Mouse (Mus musculus): ENCODE data around the gene Stk10.
A peak's percentile ranks its signal among the peaks of the same experiment; 100 is the strongest.

Stk10 gene

GRCm38 (mm10) chr11:32524122-32524920, 8.8 kb upstream of the Stk10 start:
- DNase-seq (ENCODE audit: low read depth, low spot score): no peak

DNA sequence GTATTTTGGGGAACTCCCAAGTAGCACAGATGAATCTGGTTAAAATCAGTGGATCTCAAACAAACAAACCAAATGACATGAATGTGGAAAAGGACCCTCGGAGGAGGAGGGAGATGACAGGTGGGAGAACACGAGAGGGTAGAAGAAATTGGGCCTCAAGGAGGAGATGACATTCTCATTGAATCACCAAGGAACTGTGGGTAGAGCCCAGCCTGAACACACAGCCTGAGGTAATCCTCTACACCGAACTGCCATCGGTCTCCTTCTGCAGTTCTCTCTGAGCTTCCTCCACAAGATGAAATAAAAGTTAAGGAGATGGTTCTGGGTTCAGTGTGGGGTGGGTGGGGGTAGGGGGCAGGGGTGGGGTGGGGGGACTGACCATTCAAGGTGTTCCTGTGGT, 6.1 kb upstream of the Stk10 start:
- no peak for DNase-seq (ENCODE audit: low read depth, low spot score)

- no peak for DNase-seq (ENCODE audit: low read depth, low spot score)
Measured at GRCm38 (mm10) chr11:32530151-32530550, 3.0 kb upstream of the Stk10 start.

GRCm38 (mm10) chr11:32531871-32532764, 987 bp upstream of the Stk10 start, which contains the start of gene Efcab9:
Gene Efcab9 (minus strand): TSS chr11:32532081.
- no peak for DNase-seq (ENCODE audit: low read depth, low spot score)

GRCm38 (mm10) chr11:32533482-32534261, 567 bp downstream of the Stk10 start:
- DNase-seq (ENCODE audit: low read depth, low spot score): peak; percentile 37

DNA sequence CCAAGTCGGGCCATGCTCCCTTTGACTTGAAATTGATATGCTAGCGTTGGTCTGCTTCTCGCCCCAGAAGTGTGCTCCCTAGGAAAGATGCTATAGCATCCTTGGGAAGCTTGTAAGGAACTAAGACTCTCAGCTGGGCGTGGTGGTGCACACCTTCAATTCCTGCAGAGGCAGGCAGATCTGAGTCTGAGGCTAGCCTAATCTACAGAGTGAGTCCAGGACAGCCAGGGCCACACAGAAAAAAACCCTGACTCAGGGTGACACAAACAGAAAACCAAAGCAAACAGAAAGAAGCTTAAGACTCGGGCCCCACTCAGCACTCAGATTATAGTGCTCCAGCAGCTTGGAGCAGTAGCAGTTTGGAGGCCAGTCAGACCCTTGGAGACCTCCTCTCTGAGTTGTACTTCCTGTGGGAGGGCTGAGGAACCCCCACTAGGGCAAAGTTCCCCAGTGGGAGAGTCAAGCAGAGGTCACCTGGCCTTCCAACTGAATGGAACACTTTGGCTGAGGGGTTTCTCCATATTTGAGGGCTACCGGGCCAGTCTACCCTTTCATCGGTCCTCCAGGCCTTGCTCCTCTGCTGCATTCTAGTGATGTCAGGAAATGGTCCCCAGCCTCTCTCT, 1.5 kb downstream of the Stk10 start:
- DNase-seq (ENCODE audit: low read depth, low spot score): no peak

DNA sequence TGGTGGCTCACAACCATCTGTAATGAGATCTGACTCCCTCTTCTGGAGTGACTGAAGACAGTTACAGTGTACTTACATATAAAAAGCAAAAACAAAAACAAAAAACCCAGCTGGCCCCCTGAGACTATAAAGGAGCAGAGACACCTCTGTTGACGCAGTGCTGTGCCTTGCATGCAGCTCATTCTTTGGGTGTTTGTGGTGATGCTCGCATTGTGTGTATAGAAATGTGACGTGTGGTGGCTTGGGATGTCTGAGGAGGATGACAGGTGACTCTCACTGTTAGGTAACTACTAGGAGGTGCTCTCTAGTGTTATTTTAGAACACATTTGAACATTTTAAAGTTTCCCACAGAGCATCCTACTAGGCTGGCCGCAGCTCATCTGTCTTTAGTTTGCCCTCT, 2.5 kb downstream of the Stk10 start:
- no peak for DNase-seq (ENCODE audit: low read depth, low spot score)

GRCm38 (mm10) chr11:32536954-32537353, 3.8 kb downstream of the Stk10 start:
- DNase-seq (ENCODE audit: low read depth, low spot score): peak; percentile 78

GRCm38 (mm10) chr11:32538435-32538834, 5.3 kb downstream of the Stk10 start:
- no peak for DNase-seq (ENCODE audit: low read depth, low spot score)

GRCm38 (mm10) chr11:32538846-32539245, 5.7 kb downstream of the Stk10 start:
- no peak for DNase-seq (ENCODE audit: low read depth, low spot score)

DNA sequence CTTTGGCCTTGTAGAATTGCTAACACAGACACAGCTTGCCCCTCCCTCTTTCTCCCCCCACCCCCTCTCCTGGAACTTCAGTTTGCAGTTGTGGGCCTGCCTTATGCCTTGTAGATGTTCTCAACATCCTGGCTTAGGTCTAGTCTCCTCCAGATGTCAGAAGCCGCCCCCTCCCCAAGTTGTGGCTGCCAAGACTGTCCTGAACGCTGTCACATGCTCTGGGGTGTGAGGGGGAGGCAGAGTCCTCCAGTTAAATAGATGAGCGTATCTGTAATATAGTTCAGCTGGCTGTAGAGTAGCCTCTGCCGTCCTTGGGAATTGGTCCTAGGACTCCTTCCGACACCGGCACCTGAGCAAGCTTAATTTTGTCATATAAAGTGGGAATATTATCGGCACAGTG, 6.6 kb downstream of the Stk10 start:
- no peak for DNase-seq (ENCODE audit: low read depth, low spot score)

- DNase-seq (ENCODE audit: low read depth, low spot score): no peak
Measured at GRCm38 (mm10) chr11:32540463-32540862, 7.4 kb downstream of the Stk10 start.

DNA sequence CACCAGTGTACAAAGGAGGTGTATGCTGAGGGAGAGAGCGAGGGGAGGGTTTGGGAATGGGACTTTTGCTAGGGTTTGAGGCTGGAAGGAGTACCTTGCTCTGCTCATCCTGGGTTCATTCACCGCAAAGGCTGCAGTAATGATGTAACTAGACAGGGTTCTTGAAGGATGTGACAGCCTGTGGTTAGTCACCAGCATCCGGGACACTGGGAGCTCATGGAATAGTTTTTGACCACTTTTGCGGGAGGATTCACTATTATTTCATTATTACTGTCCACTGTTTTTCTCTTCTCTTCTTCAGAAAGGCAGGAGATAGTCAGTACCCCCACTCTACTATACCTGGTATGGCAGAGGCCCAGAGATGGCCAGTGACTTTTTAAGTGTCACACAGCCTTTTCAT, 9.1 kb downstream of the Stk10 start:
- no peak for DNase-seq (ENCODE audit: low read depth, low spot score)

GRCm38 (mm10) chr11:32542687-32543411, 9.7 kb downstream of the Stk10 start:
- DNase-seq (ENCODE audit: low read depth, low spot score): no peak

- no peak for DNase-seq (ENCODE audit: low read depth, low spot score)
Measured at GRCm38 (mm10) chr11:32544041-32544440, 10.9 kb downstream of the Stk10 start.

DNA sequence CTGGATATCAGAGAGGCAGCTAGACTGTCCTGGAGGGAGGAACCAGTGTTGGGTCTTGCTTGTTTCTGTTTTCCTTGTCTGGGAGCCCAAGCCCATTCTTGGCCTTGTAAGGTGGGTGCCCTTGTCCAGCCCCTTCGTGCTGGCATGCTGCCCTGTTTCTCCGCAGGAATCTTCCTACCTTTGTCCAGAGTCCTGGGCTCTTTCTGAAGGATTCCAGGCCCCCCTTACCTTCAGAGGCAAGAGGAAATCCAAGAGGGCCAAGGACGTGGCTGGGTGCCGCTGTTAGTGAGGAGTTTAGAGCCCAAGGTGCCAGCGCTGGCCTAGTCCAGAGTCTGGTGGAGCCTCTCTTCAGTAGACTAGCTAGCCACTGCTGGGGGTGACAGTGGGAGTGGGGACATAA, 11.4 kb downstream of the Stk10 start:
- no peak for DNase-seq (ENCODE audit: low read depth, low spot score)

GRCm38 (mm10) chr11:32545605-32546004, 12.5 kb downstream of the Stk10 start:
- DNase-seq (ENCODE audit: low read depth, low spot score): no peak

- no peak for DNase-seq (ENCODE audit: low read depth, low spot score)
Measured at GRCm38 (mm10) chr11:32546483-32546882, 13.4 kb downstream of the Stk10 start.

DNA sequence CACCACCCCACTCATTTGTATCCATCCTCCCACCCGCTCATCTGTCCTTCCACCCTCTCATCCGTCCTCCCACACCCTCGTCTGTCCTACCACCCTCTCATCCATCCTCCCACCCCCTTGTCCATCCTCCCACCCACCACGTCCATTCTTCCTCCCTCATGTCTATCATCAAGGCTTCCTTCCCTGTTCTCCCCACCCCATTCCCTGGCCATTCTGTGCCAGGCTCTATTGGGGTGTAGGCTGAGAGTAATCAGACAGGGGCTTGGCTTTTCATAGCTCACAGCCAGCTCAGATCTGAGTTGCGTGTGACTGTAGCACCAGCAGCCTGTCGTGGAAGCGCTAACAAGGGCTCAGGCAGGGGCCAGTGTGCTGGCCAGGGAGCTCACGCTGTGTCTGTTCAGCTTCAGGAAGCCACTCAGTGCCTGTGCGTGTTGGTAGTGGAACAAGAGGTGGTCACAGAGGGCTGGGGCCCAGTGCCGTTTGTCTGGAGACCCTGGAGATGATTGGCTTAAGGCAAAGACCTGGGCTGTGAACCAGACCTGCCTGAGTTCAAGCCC, 14.4 kb downstream of the Stk10 start:
- DNase-seq (ENCODE audit: low read depth, low spot score): no peak

- no peak for DNase-seq (ENCODE audit: low read depth, low spot score)
Measured at GRCm38 (mm10) chr11:32548240-32548639, 15.1 kb downstream of the Stk10 start.

Measured in mesoderm, embryonic 11.5 days (tissue).